13 mouse cellular contexts compared by ENCODE assay signal in the genomic region with DNA sequence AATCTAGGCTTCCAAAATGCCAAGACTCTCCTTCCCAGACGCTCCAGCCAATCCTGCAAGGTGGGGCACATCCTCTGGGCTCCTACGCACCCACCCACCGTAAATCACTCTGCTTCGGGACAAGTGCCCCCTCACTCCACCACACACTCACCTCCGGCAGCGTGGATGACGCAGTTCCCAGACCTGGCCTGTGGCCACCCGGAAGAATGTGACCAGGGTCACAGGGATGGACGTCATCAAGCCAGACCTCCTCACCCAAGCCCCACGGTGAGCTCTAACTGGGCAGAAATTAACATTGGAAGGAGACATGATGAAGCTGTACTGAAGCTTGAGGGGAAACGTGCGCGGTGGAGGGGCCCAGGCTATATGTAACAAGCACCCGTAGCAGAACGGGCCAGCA. TPM values are rescaled to one million over a fixed set of nuclear protein-coding genes. Genes with fewer than 3 reads are reported as not detected.
DNase-seq lines count a peak whose midpoint lies in the region; ATAC-seq and TF ChIP-seq lines count a peak whose summit lies in the region.
"Had no signal": no experiment of that assay in that cellular context is flagged by ENCODE, and none has a peak within 500 bp of the region (broad histone marks: within the 10 kb centered on the region; RNA-seq: fewer than 3 reads in every experiment).

No protein-coding gene starts in this region.

- no peaks in the 10 kb centered on the region for H3K36me3 ChIP-seq in lung, postnatal 0 days (ENCODE audit: insufficient read depth, low read length)
- H3K36me3 ChIP-seq in liver, embryonic 11.5 days (ENCODE audit: control insufficient read depth, insufficient read depth, low read length) = no peaks in the 10 kb centered on the region
- H3K36me3 ChIP-seq in forebrain, embryonic 15.5 days = peaks cover 22% of the 10 kb centered on the region
- H3K36me3 ChIP-seq: G1E had no signal

- peaks cover 17% of the 10 kb centered on the region; the same call in 1 of the 2 replicates for H3K4me1 ChIP-seq in lung, postnatal 0 days (ENCODE audit: insufficient read depth, low read depth, low read length)
- H3K4me1 ChIP-seq in liver, embryonic 11.5 days (replicated peaks; ENCODE audit: control insufficient read depth, insufficient read depth, low read length) = peaks cover 42% of the 10 kb centered on the region
- no peaks in the 10 kb centered on the region for H3K4me1 ChIP-seq in forebrain, embryonic 15.5 days

- peak; percentile 52 for ATAC-seq in lung, postnatal 0 days
- ATAC-seq in liver, embryonic 11.5 days (replicated peaks; ENCODE audit: low FRiP score) = no peak
- ATAC-seq in forebrain, embryonic 15.5 days (replicated peaks) = no peak

- peak; percentile 45; the same call in 1 of the 2 replicates for TF ChIP-seq EP300 in lung, postnatal 0 days (IDR thresholded peaks at IDR 0.05)

- no peaks in the 10 kb centered on the region for H3K9me3 ChIP-seq in lung, postnatal 0 days (ENCODE audit: low read length)
- no peaks in the 10 kb centered on the region for H3K9me3 ChIP-seq in liver, embryonic 11.5 days (ENCODE audit: control insufficient read depth, low read length)
- no peaks in the 10 kb centered on the region for H3K9me3 ChIP-seq in forebrain, embryonic 15.5 days
- H3K9me3 ChIP-seq: G1E had no signal

- no peak overlapping the region for H3K9ac ChIP-seq in lung, postnatal 0 days (replicated peaks; ENCODE audit: low read depth)
- H3K9ac ChIP-seq in liver, embryonic 11.5 days (ENCODE audit: low read depth, low read length) = no peak overlapping the region
- H3K9ac ChIP-seq in forebrain, embryonic 15.5 days (replicated peaks) = no peak overlapping the region
- H3K9ac ChIP-seq: liver, embryonic 14.5 days had no signal

- peak overlapping the region; percentile 59; the same call in 1 of the 2 replicates for H3K27ac ChIP-seq in lung, postnatal 0 days (ENCODE audit: low read length)
- H3K27ac ChIP-seq in liver, embryonic 11.5 days (ENCODE audit: low read depth, low read length) = 0 out of 2 replicates have a peak overlapping the region, but pooled peaks have one; percentile 62
- H3K27ac ChIP-seq in forebrain, embryonic 15.5 days (replicated peaks) = no peak overlapping the region
- H3K27ac ChIP-seq: liver, embryonic 14.5 days had no signal

- no peak overlapping the region for H3K4me2 ChIP-seq in lung, postnatal 0 days (replicated peaks; ENCODE audit: low read depth, low read length)
- no peak overlapping the region for H3K4me2 ChIP-seq in liver, embryonic 11.5 days
- H3K4me2 ChIP-seq in forebrain, embryonic 15.5 days (replicated peaks) = no peak overlapping the region

- H3K4me3 ChIP-seq in lung, postnatal 0 days (ENCODE audit: low read depth, low read length) = no peak overlapping the region
- H3K4me3 ChIP-seq in liver, embryonic 11.5 days (ENCODE audit: low read depth, low read length) = no peak overlapping the region
- H3K4me3 ChIP-seq in forebrain, embryonic 15.5 days = no peak overlapping the region

- 66% methylated on average over 15 of the region's 15 CpGs for whole genome bisulfite sequencing in lung, postnatal 0 days
- WGBS in liver, embryonic 11.5 days = 78% methylated on average over 15 of the region's 15 CpGs
- 91% methylated on average over 15 of the region's 15 CpGs for WGBS in forebrain, embryonic 15.5 days

- no peak for TF ChIP-seq CTCF in lung, postnatal 0 days (IDR thresholded peaks at IDR 0.05)

- peak; percentile 88 to 91 for DNase-seq in adrenal gland, adult (ENCODE audit: inconsistent age in 2 of 2, low spot score in 1 of 2)
- DNase-seq in adrenal gland, postnatal 4 days (ENCODE audit: low spot score in 2 of 2) = no peak
- DNase-seq in lung, postnatal 0 days (ENCODE audit: low spot score) = peak; percentile 29
- no peak for DNase-seq in lung, postnatal 14 days
- DNase-seq in kidney, adult 11 months = peak; percentile 74
- no peak for DNase-seq in liver, embryonic 11.5 days (ENCODE audit: low spot score)
- DNase-seq in embryo, embryonic 10.5 days (ENCODE audit: low spot score) = no peak
- DNase-seq: cerebellum, adult 9-11 months; midbrain, embryonic 14.5 days; thymus, postnatal 4 days had no signal

- H3K27me3 ChIP-seq in lung, postnatal 0 days (replicated peaks; ENCODE audit: insufficient read depth, low read length) = peaks cover 42% of the 10 kb centered on the region
- no peaks in the 10 kb centered on the region for H3K27me3 ChIP-seq in liver, embryonic 11.5 days (replicated peaks; ENCODE audit: control insufficient read depth, insufficient read depth, low read length)
- no peaks in the 10 kb centered on the region for H3K27me3 ChIP-seq in forebrain, embryonic 15.5 days

RNA-seq across cellular contexts. Expression of a gene that starts 28.7 kb away (rescaled TPM):
- 100 to 1,000 TPM; 136 to 140 TPM for total RNA-seq in adrenal gland, postnatal 4 days (2021)
- 37.9 and 38.4 TPM in 2 replicates for polyA plus RNA-seq in lung, postnatal 0 days (2015; fragmentation: Nextera tagmentation; extraction: Ambion mirVana)
- 15.0 and 17.3 TPM in 2 replicates for polyA plus RNA-seq in liver, embryonic 11.5 days (2014; fragmentation: Nextera tagmentation; extraction: Ambion mirVana)
- 111 and 115 TPM in 2 replicates for polyA plus RNA-seq in forebrain, embryonic 15.5 days (2015; fragmentation: Nextera tagmentation; extraction: Ambion mirVana)

Comparison
In these comparisons a context has a peak if more than half of its experiments do, and no peak if none do; other contexts are left out.
1. DNase-seq: peak in adrenal gland, adult (2 of 2), lung, postnatal 0 days (single experiment) and kidney, adult 11 months (single experiment); none in adrenal gland, postnatal 4 days (0 of 2), lung, postnatal 14 days (single experiment), liver, embryonic 11.5 days (single experiment) and embryo, embryonic 10.5 days (single experiment).